18 mouse cellular contexts compared by ENCODE assay signal in the genomic region with DNA sequence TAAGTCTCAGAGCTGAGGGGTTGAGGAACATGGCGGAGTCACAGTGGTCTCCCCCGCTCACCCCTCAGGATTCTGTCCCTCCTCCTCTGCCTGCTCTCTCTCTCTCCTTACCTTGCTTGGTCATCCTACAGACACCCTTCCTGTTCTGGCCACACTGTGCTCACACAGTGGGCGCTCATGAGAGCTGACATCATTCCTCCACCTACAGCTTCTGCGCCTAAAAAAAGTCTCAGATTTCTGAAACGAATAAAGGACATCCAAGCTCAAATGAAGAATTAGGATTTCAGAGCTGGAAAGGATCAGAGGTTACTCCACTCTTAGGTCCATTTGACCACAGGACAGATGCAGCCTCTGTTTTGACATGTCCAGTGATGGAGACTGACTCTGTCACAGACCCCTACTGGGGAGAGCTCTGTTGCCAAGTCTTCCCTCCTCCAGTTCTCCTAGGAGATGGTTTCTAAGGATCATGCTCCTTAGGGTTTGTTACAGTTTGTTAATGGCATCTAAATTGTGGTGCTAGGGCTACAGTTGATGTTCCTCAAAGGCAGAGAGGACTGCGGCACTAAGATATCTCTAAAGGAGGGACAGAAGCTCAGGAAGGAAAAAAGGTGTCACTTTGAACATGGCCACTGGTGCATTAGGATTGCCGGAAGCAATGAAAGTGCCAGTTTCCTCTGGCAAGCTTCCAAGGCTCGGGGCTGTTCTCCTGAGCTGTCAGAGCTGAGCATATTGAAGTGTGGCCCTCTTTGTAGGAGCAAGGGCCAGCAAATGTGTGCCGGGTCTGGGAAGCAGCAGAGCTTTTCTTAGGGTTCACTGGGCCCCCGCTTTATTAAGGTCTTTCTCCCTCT. TPM values are rescaled to one million over a fixed set of nuclear protein-coding genes. Genes with fewer than 3 reads are reported as not detected.
A peak's percentile ranks its signal among the peaks of the same experiment; 100 is the strongest.
DNase-seq lines count a peak whose midpoint lies in the region; ATAC-seq and TF ChIP-seq lines count a peak whose summit lies in the region.
"Had no signal": no experiment of that assay in that cellular context is flagged by ENCODE, and none has a peak within 500 bp of the region (broad histone marks: within the 10 kb centered on the region; RNA-seq: fewer than 3 reads in every experiment).

No protein-coding gene starts in this region.

- peak; percentile 28 to 50 for DNase-seq in frontal cortex, adult 2 months (ENCODE audit: extremely low spot score in 1 of 2, low spot score in 1 of 2)
- no peak for DNase-seq in frontal cortex, postnatal 14 days (ENCODE audit: low spot score in 2 of 2)
- peak; percentile 67 for DNase-seq in hindbrain, postnatal 0 days (ENCODE audit: low spot score)
- peak; percentile 40 for DNase-seq in brain, embryonic 14.5 days (ENCODE audit: low read depth)
- peak; percentile 82 to 86 for DNase-seq in cerebellum, postnatal 10 days
- DNase-seq in gastrocnemius, postnatal 36 days, result no peak
- no peak for DNase-seq in thymus, postnatal 0 days (ENCODE audit: low spot score)
- DNase-seq: adrenal gland, adult 8-10 months; kidney, postnatal 10 days; layer of hippocampus, adult 9-11 months; thymus, adult 18-20 months had no signal

- TF ChIP-seq CTCF in hindbrain, postnatal 0 days (IDR thresholded peaks at IDR 0.05; ENCODE audit: low read depth), result no peak
- TF ChIP-seq CTCF in brain, embryonic 14.5 days (IDR thresholded peaks at IDR 0.05; ENCODE audit: borderline replicate concordance, extremely low read depth, insufficient read depth, insufficient read length), result no peak

- no peak for ATAC-seq in hindbrain, postnatal 0 days
- ATAC-seq in hindbrain, embryonic 12.5 days (ENCODE audit: low FRiP score), result no peak
- ATAC-seq: midbrain, embryonic 16.5 days had no signal

- WGBS in hindbrain, postnatal 0 days, result 67% methylated on average over 10 of the region's 10 CpGs
- 87% methylated on average over 10 of the region's 10 CpGs for WGBS in hindbrain, embryonic 12.5 days

- no peak overlapping the region for H3K4me3 ChIP-seq in hindbrain, postnatal 0 days (ENCODE audit: low read length)
- no peak overlapping the region for H3K4me3 ChIP-seq in hindbrain, embryonic 12.5 days
- H3K4me3 ChIP-seq: intestine, embryonic 15.5 days; limb, embryonic 12.5 days had no signal

- H3K4me1 ChIP-seq in hindbrain, postnatal 0 days (ENCODE audit: insufficient read depth, low read length), result peaks cover 5% of the 10 kb centered on the region; the same call in 1 of the 2 replicates
- H3K4me1 ChIP-seq in hindbrain, embryonic 12.5 days, result peaks cover 14% of the 10 kb centered on the region

- no peaks in the 10 kb centered on the region for H3K9me3 ChIP-seq in hindbrain, postnatal 0 days (ENCODE audit: low read length)
- H3K9me3 ChIP-seq in hindbrain, embryonic 12.5 days (replicated peaks), result no peaks in the 10 kb centered on the region
- H3K9me3 ChIP-seq: embryonic facial prominence, embryonic 10.5 days; intestine, embryonic 15.5 days; limb, embryonic 12.5 days; neural tube, embryonic 13.5 days had no signal

- H3K27me3 ChIP-seq in hindbrain, postnatal 0 days (ENCODE audit: insufficient read depth, low read length), result no peaks in the 10 kb centered on the region
- peaks cover 23% of the 10 kb centered on the region; the same call in 1 of the 2 replicates for H3K27me3 ChIP-seq in hindbrain, embryonic 12.5 days
- H3K27me3 ChIP-seq: intestine, embryonic 15.5 days had no signal

- H3K27ac ChIP-seq in hindbrain, postnatal 0 days, result no peak overlapping the region
- no peak overlapping the region for H3K27ac ChIP-seq in hindbrain, embryonic 12.5 days
- H3K27ac ChIP-seq: embryonic facial prominence, embryonic 10.5 days; intestine, embryonic 15.5 days; limb, embryonic 12.5 days; macrophage; neural tube, embryonic 13.5 days had no signal

- 0 out of 2 replicates have a peak overlapping the region, but pooled peaks have one; percentile 13 for H3K9ac ChIP-seq in hindbrain, postnatal 0 days (replicated peaks; ENCODE audit: low read length)
- no peak overlapping the region for H3K9ac ChIP-seq in hindbrain, embryonic 12.5 days
- H3K9ac ChIP-seq: intestine, embryonic 15.5 days; limb, embryonic 12.5 days; neural tube, embryonic 13.5 days had no signal

- no peak overlapping the region for H3K4me2 ChIP-seq in hindbrain, postnatal 0 days (ENCODE audit: low read depth, low read length)
- no peak overlapping the region for H3K4me2 ChIP-seq in hindbrain, embryonic 12.5 days (replicated peaks)
- H3K4me2 ChIP-seq: intestine, embryonic 15.5 days had no signal

- peaks cover 11% of the 10 kb centered on the region; the same call in 1 of the 2 replicates for H3K36me3 ChIP-seq in hindbrain, postnatal 0 days (ENCODE audit: insufficient read depth, low read length)
- H3K36me3 ChIP-seq in hindbrain, embryonic 12.5 days, result no peaks in the 10 kb centered on the region
- H3K36me3 ChIP-seq: embryonic facial prominence, embryonic 10.5 days; intestine, embryonic 15.5 days had no signal

- TF ChIP-seq POLR2A in brain, embryonic 14.5 days (IDR thresholded peaks at IDR 0.05; ENCODE audit: borderline replicate concordance, extremely low read depth, insufficient read depth, insufficient read length, poor library complexity, severe bottlenecking), result no peak

- intact Hi-C loops in gastrocnemius, postnatal 36 days (cut with DNase I), result no loop called here

RNA-seq across cellular contexts. Expression of gene Ankrd26, which starts 33.0 kb away (rescaled TPM):
- 10.1 and 11.5 TPM in 2 replicates for polyA plus RNA-seq in frontal cortex, adult 2 months (2012; rRNA removed)
- total RNA-seq in hindbrain, postnatal 0 days (2014; rRNA removed), result 5.5 and 6.0 TPM in 2 replicates
- polyA plus RNA-seq in hindbrain, postnatal 0 days (2015; fragmentation: Nextera tagmentation; extraction: Ambion mirVana), result 12.5 and 13.5 TPM in 2 replicates
- 17.3 and 18.4 TPM in 2 replicates for polyA plus RNA-seq in hindbrain, embryonic 12.5 days (2016; fragmentation: Nextera tagmentation; extraction: Ambion mirVana)
- polyA plus RNA-seq in brain, embryonic 14.5 days (2012; rRNA removed), result 10.5 and 11.3 TPM in 2 replicates
- total RNA-seq in gastrocnemius, postnatal 36 days (2021), result 1 to 10 TPM; 1.7 to 1.9 TPM
- 13.3 and 16.2 TPM in 2 replicates for polyA plus RNA-seq in thymus, postnatal 0 days (2015; fragmentation: Nextera tagmentation; extraction: Ambion mirVana)

Comparison
In these comparisons a context has a peak if more than half of its experiments do, and no peak if none do; other contexts are left out.
1. DNase-seq: peak in frontal cortex, adult 2 months (2 of 2), hindbrain, postnatal 0 days (single experiment), brain, embryonic 14.5 days (single experiment) and cerebellum, postnatal 10 days (2 of 2); none in frontal cortex, postnatal 14 days (0 of 2), gastrocnemius, postnatal 36 days (0 of 2) and thymus, postnatal 0 days (single experiment).